Mouse (Mus musculus) liver, embryonic 11.5 days (tissue): ENCODE data around the gene Clvs2. TPM values are rescaled to one million over a fixed set of nuclear protein-coding genes. Genes with fewer than 3 reads are reported as not detected.

Experiments used
- ATAC-seq: fragments of 200-750 bp; cut with Nextera tagmentation; replicated peaks from 2 replicates; pipeline ENCODE4 v1.8.0; 2017; ENCODE audit warnings: moderate number of reproducible peaks, mild to moderate bottlenecking, moderate TSS enrichment, moderate library complexity; ENCODE audit not compliant: low FRiP score
- DNase-seq: peaks from one replicate; pipeline ENCODE4 v3.0.0-alpha.2; 2017; ENCODE audit warnings: low spot score
- H3K27ac ChIP-seq: fragments of 300-500 bp; sonication (generic); 2 replicates; pipeline ENCODE4 v1.5.1; 2014; ENCODE audit warnings: mild to moderate bottlenecking, low read depth, low read length, control low read depth
- H3K27me3 ChIP-seq: fragments of 300-500 bp; sonication (generic); replicated peaks from 2 replicates; pipeline ENCODE4 v1.6.1; 2014; ENCODE audit warnings: low read length, mixed read lengths; ENCODE audit not compliant: control insufficient read depth, insufficient read depth
- H3K36me3 ChIP-seq: fragments of 300-500 bp; sonication (generic); 2 replicates; pipeline ENCODE4 v1.6.1; 2014; ENCODE audit warnings: mild to moderate bottlenecking, low read length, moderate library complexity, mixed read lengths; ENCODE audit not compliant: control insufficient read depth, insufficient read depth
- H3K4me1 ChIP-seq: fragments of 300-500 bp; sonication (generic); replicated peaks from 2 replicates; pipeline ENCODE4 v1.6.1; 2014; ENCODE audit warnings: low read length, mixed read lengths; ENCODE audit not compliant: control insufficient read depth, insufficient read depth
- H3K4me2 ChIP-seq: fragments of 300-500 bp; sonication (generic); 2 replicates; pipeline ENCODE4 v1.6.1; 2014; ENCODE audit warnings: mild to moderate bottlenecking, control low read depth, moderate library complexity
- H3K4me3 ChIP-seq: fragments of 300-500 bp; sonication (generic); 2 replicates; pipeline ENCODE4 v1.5.1; 2014; ENCODE audit warnings: low read depth, low read length, control low read depth
- H3K9ac ChIP-seq: fragments of 300-500 bp; sonication (generic); 2 replicates; pipeline ENCODE4 v1.6.1; 2014; ENCODE audit warnings: low read depth, low read length, control low read depth
- H3K9me3 ChIP-seq: fragments of 300-500 bp; sonication (generic); 2 replicates; pipeline ENCODE4 v1.6.1; 2016; ENCODE audit warnings: low read length, inconsistent platforms, mixed read lengths; ENCODE audit not compliant: control insufficient read depth
- whole genome bisulfite sequencing: fragments of 180-500 bp; shearing (Covaris S2); extraction: QIAGEN DNeasy Blood & Tissue Kit; methylation state at CpG from one replicate; pipeline ENCODE4 v1.1.7; 2014; 5-methylcytosine and 5-hydroxymethylcytosine counted together
- polyA plus RNA-seq: library from polyadenylated mRNA; unstranded; fragments of >200 nt; fragmentation: Nextera tagmentation; extraction: Ambion mirVana; gene quantifications from 2 replicates; pipeline ENCODE4 v1.2.1, GENCODE M21; 2014

The Clvs2 gene
- polyA plus RNA-seq, 1 experiment from 2014 or later: 0.33 TPM

DNA sequence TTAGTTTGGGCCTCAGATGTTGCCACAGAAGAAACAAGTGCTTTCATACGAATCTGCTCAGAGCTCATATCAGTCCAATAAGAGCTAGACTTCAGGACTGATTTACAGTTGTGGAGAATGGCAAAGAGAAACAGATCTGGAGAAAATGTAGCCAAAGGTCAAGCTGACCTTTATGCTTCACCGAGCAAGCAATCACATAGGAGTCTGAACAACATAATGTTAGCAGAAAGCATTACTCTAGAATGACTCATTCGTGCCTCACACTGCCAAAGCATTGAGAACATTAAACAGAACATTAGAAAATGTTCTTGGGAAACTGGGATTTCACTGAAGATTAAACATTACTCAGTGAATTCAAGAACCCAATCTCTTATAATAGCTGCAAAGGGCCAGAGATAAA, 66.5 kb downstream of the Clvs2 start:
- Histone ChIP-seq H3K4me3 (no peak overlapping the region), H3K36me3 (no peaks in the 10 kb centered on the region), H3K9ac (no peak overlapping the region), H3K4me2 (no peak overlapping the region), H3K4me1 (no peaks in the 10 kb centered on the region), H3K9me3 (no peaks in the 10 kb centered on the region), H3K27ac (no peak overlapping the region), H3K27me3 (no peaks in the 10 kb centered on the region)
- no peak for DNase-seq
- WGBS: 60% methylated on average over 3 of the region's 3 CpGs
- no peak for ATAC-seq

DNA sequence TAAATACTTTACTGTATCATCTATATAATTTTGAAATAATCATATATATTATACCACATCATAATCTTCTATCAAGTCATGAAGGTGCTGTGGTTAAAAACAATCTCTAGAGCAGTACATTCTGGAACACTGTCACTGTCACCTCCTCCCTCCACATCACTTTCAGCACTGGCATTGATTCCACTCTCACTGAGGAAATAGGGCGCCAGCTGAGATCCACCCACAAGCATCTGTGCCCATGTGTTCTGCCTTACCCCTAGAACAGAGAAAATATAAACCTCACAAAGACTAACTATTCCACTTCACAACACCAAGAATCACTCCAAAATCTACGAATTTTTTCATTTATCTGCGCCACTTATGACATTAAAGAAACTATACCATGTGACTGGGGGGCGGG, 84.2 kb downstream of the Clvs2 start:
- Histone ChIP-seq H3K27ac (no peak overlapping the region), H3K9me3 (no peaks in the 10 kb centered on the region), H3K27me3 (no peaks in the 10 kb centered on the region), H3K4me2 (no peak overlapping the region), H3K4me1 (no peaks in the 10 kb centered on the region), H3K9ac (no peak overlapping the region), H3K36me3 (no peaks in the 10 kb centered on the region), H3K4me3 (no peak overlapping the region)
- WGBS: 78% methylated on average over 4 of the region's 4 CpGs
- ATAC-seq (no peak), DNase-seq (no peak)

Other genes starting within 250 kb of the Clvs2 start
- not detected in 2 replicates for gene Sult3a2, start 161.9 kb upstream of the Clvs2 start, polyA plus RNA-seq
- gene Sult3a1, start 233.0 kb upstream of the Clvs2 start, polyA plus RNA-seq: not detected in 2 replicates